Comparison of ENCODE assay signal across 10 mouse cellular contexts in the genomic region with DNA sequence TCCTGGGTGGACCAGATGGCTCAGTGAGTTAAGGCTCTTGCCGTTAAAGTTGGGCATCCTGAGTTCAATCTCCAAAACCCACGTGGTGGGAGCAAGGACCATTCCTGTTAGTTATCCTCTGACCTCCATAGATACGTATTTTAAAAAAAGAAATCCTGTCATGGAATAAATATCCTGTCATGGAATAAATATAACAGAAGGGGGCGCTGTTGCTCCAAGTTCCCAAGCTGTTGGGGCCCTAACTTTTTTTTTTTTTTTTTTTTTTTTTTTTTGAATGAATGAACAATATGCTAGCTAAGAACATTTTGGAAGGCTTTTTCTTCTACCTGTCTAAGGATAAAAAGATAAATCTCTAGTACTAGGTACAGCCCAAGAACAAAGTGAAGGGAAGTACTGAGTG. TPM values are rescaled to one million over a fixed set of nuclear protein-coding genes. Genes with fewer than 3 reads are reported as not detected.
DNase-seq lines count a peak whose midpoint lies in the region; ATAC-seq and TF ChIP-seq lines count a peak whose summit lies in the region.
"Had no signal": no experiment of that assay in that cellular context is flagged by ENCODE, and none has a peak within 500 bp of the region (broad histone marks: within the 10 kb centered on the region; RNA-seq: fewer than 3 reads in every experiment).

No protein-coding gene starts in this region.

- ATAC-seq in lung, postnatal 0 days, result no peak

- H3K4me1 ChIP-seq in lung, postnatal 0 days (ENCODE audit: insufficient read depth, low read depth, low read length), result peaks cover 12% of the 10 kb centered on the region; the same call in 1 of the 2 replicates

- peak; percentile 43 for DNase-seq in adrenal gland, postnatal 10 days
- no peak for DNase-seq in adrenal gland, postnatal 4 days (ENCODE audit: low spot score in 2 of 2)
- peak; percentile 22 for DNase-seq in kidney, postnatal 10 days
- DNase-seq in kidney, adult 18-20 months, result no peak
- DNase-seq in NIH3T3 (ENCODE audit: low read depth), result peak; percentile 81
- DNase-seq in lung, postnatal 0 days (ENCODE audit: low spot score), result peak; percentile 77
- no peak for DNase-seq in gastrocnemius, postnatal 25 days
- DNase-seq in right cerebral cortex, postnatal 14 days, result no peak

- H3K36me3 ChIP-seq in lung, postnatal 0 days (ENCODE audit: insufficient read depth, low read length), result no peaks in the 10 kb centered on the region
- H3K36me3 ChIP-seq: embryonic facial prominence, embryonic 13.5 days had no signal

- H3K4me3 ChIP-seq in lung, postnatal 0 days (ENCODE audit: low read depth, low read length), result no peak overlapping the region
- H3K4me3 ChIP-seq: embryonic facial prominence, embryonic 13.5 days had no signal

- 3% methylated on average over 4 of the region's 4 CpGs for WGBS in lung, postnatal 0 days

- peak; percentile 77 for TF ChIP-seq CTCF in lung, postnatal 0 days (IDR thresholded peaks at IDR 0.05)

- no peaks in the 10 kb centered on the region for H3K27me3 ChIP-seq in lung, postnatal 0 days (replicated peaks; ENCODE audit: insufficient read depth, low read length)

- H3K27ac ChIP-seq in lung, postnatal 0 days (ENCODE audit: low read length), result no peak overlapping the region
- H3K27ac ChIP-seq: embryonic facial prominence, embryonic 13.5 days had no signal

- no peak overlapping the region for H3K9ac ChIP-seq in lung, postnatal 0 days (replicated peaks; ENCODE audit: low read depth)
- H3K9ac ChIP-seq: embryonic facial prominence, embryonic 13.5 days had no signal

- H3K9me3 ChIP-seq in lung, postnatal 0 days (ENCODE audit: low read length), result no peaks in the 10 kb centered on the region
- H3K9me3 ChIP-seq: embryonic facial prominence, embryonic 13.5 days had no signal

- no peak overlapping the region for H3K4me2 ChIP-seq in lung, postnatal 0 days (replicated peaks; ENCODE audit: low read depth, low read length)
- H3K4me2 ChIP-seq: embryonic facial prominence, embryonic 13.5 days had no signal

- TF ChIP-seq EP300 in lung, postnatal 0 days (IDR thresholded peaks at IDR 0.05), result 0 out of 2 replicates have a peak, but pooled peaks have one; percentile 25

RNA-seq across cellular contexts. Expression of a gene that starts 7.4 kb away (rescaled TPM):
- 10 to 100 TPM; 19.7 to 20.1 TPM for total RNA-seq in adrenal gland, postnatal 10 days (2021)
- 10 to 100 TPM; 27.8 to 29.5 TPM for total RNA-seq in adrenal gland, postnatal 4 days (2021)
- polyA plus RNA-seq in lung, postnatal 0 days (2015; fragmentation: Nextera tagmentation; extraction: Ambion mirVana), result 22.5 and 23.7 TPM in 2 replicates
- total RNA-seq in gastrocnemius, postnatal 25 days (2021), result 1 to 10 TPM; 3.4 to 3.8 TPM

RNA-seq across cellular contexts. Expression of a gene that starts 22.4 kb away (rescaled TPM):
- 10 to 100 TPM; 65.2 to 79.5 TPM for total RNA-seq in adrenal gland, postnatal 10 days (2021)
- total RNA-seq in adrenal gland, postnatal 4 days (2021), result 10 to 100 TPM; 78.5 to 82.0 TPM
- polyA plus RNA-seq in lung, postnatal 0 days (2015; fragmentation: Nextera tagmentation; extraction: Ambion mirVana), result 164 and 167 TPM in 2 replicates
- 10 to 100 TPM; 25.6 to 27.3 TPM for total RNA-seq in gastrocnemius, postnatal 25 days (2021)

RNA-seq across cellular contexts. Expression of a gene that starts 43.1 kb away (rescaled TPM):
- 10 to 100 TPM; 38.6 to 43.8 TPM for total RNA-seq in adrenal gland, postnatal 10 days (2021)
- 10 to 100 TPM; 51.4 to 54.5 TPM for total RNA-seq in adrenal gland, postnatal 4 days (2021)
- 58.0 and 59.1 TPM in 2 replicates for polyA plus RNA-seq in lung, postnatal 0 days (2015; fragmentation: Nextera tagmentation; extraction: Ambion mirVana)
- 10 to 100 TPM; 17.6 to 19.0 TPM for total RNA-seq in gastrocnemius, postnatal 25 days (2021)

RNA-seq across cellular contexts. Expression of a gene that starts 58.5 kb away (rescaled TPM):
- total RNA-seq in adrenal gland, postnatal 10 days (2021), result not detected
- not detected for total RNA-seq in adrenal gland, postnatal 4 days (2021)
- not detected in 2 replicates for polyA plus RNA-seq in lung, postnatal 0 days (2015; fragmentation: Nextera tagmentation; extraction: Ambion mirVana)
- not detected for total RNA-seq in gastrocnemius, postnatal 25 days (2021)
- total RNA-seq: left cerebral cortex, postnatal 10 days had no signal
- polyA plus RNA-seq: embryonic facial prominence, embryonic 13.5 days had no signal

Comparison
In these comparisons a context has a peak if more than half of its experiments do, and no peak if none do; other contexts are left out.
1. DNase-seq: peak in adrenal gland, postnatal 10 days (single experiment), kidney, postnatal 10 days (single experiment), NIH3T3 (single experiment) and lung, postnatal 0 days (single experiment); none in adrenal gland, postnatal 4 days (0 of 2), kidney, adult 18-20 months (single experiment), gastrocnemius, postnatal 25 days (single experiment) and right cerebral cortex, postnatal 14 days (single experiment).
2. RNA of a gene that starts 7.4 kb away (total RNA-seq): 27.8 to 29.5 TPM in adrenal gland, postnatal 4 days and 19.7 to 20.1 TPM in adrenal gland, postnatal 10 days; 3.4 to 3.8 TPM in gastrocnemius, postnatal 25 days; every median in the first group is over 4 times any median in the second.